Mouse (Mus musculus) hindbrain, embryonic 11.5 days (tissue): ENCODE results near the gene Tmem164. TPM values are rescaled to one million over a fixed set of nuclear protein-coding genes. Genes with fewer than 3 reads are reported as not detected.

ENCODE experiments used
- ATAC-seq: fragments of 200-750 bp; cut with Nextera tagmentation; 2 replicates; pipeline ENCODE4 v1.8.0; 2017; ENCODE audit warnings: mild to moderate bottlenecking, moderate TSS enrichment, moderate library complexity; ENCODE audit not compliant: low FRiP score
- DNase-seq: peaks from one replicate; pipeline ENCODE4 v3.0.0-alpha.2; 2015; ENCODE audit warnings: low spot score
- H3K27ac ChIP-seq: fragments of 300-500 bp; sonication (generic); 2 replicates; pipeline ENCODE4 v1.5.1; 2014; ENCODE audit warnings: mild to moderate bottlenecking, low read depth, low read length
- H3K27me3 ChIP-seq: fragments of 300-500 bp; sonication (generic); 2 replicates; pipeline ENCODE4 v1.6.1; 2014; ENCODE audit warnings: mild to moderate bottlenecking, low read length, moderate library complexity, mixed read lengths; ENCODE audit not compliant: control insufficient read depth, insufficient read depth
- H3K36me3 ChIP-seq: fragments of 300-500 bp; sonication (generic); 2 replicates; pipeline ENCODE4 v1.6.1; 2014; ENCODE audit warnings: mild to moderate bottlenecking, low read length, moderate library complexity, mixed read lengths; ENCODE audit not compliant: control insufficient read depth, insufficient read depth
- H3K4me1 ChIP-seq: fragments of 300-500 bp; sonication (generic); replicated peaks from 2 replicates; pipeline ENCODE4 v1.6.1; 2014; ENCODE audit warnings: low read length, mixed read lengths; ENCODE audit not compliant: control insufficient read depth, insufficient read depth
- H3K4me2 ChIP-seq: fragments of 300-500 bp; sonication (generic); replicated peaks from 2 replicates; pipeline ENCODE4 v1.6.1; 2014; ENCODE audit warnings: mild to moderate bottlenecking, low read depth, low read length
- H3K4me3 ChIP-seq: fragments of 300-500 bp; sonication (generic); 2 replicates; pipeline ENCODE4 v1.5.1; 2014; ENCODE audit warnings: low read depth, low read length
- H3K9ac ChIP-seq: fragments of 300-500 bp; sonication (generic); 2 replicates; pipeline ENCODE4 v1.6.1; 2014; ENCODE audit warnings: low read depth, low read length
- H3K9me3 ChIP-seq: fragments of 300-500 bp; sonication (generic); 2 replicates; pipeline ENCODE4 v1.6.1; 2016; ENCODE audit warnings: low read length; ENCODE audit not compliant: control insufficient read depth
- WGBS: fragments of 180-500 bp; shearing (Covaris S2); extraction: QIAGEN DNeasy Blood & Tissue Kit; methylation state at CpG from one replicate; pipeline ENCODE4 v1.1.7; 2014; 5-methylcytosine and 5-hydroxymethylcytosine counted together
- polyA plus RNA-seq: library from polyadenylated mRNA; unstranded; fragments of >200 nt; fragmentation: Nextera tagmentation; extraction: Ambion mirVana; gene quantifications from 2 replicates; pipeline ENCODE4 v1.2.1, GENCODE M21; 2014

The Tmem164 gene
- polyA plus RNA-seq, 1 experiment from 2014 or later, result 24.2 TPM

GRCm38 (mm10) chrX:142747428-142747827, 66.2 kb downstream of the Tmem164 start:
- DNase-seq, result no peak
- H3K36me3 ChIP-seq, result no peaks in the 10 kb centered on the region
- no peaks in the 10 kb centered on the region for H3K4me1 ChIP-seq
- H3K4me2 ChIP-seq, result no peak overlapping the region
- H3K27ac ChIP-seq, result no peak overlapping the region
- no peak overlapping the region for H3K9ac ChIP-seq
- H3K4me3 ChIP-seq, result no peak overlapping the region
- H3K9me3 ChIP-seq, result no peaks in the 10 kb centered on the region
- no peak for ATAC-seq
- no peaks in the 10 kb centered on the region for H3K27me3 ChIP-seq

GRCm38 (mm10) chrX:142748574-142748973, 67.4 kb downstream of the Tmem164 start:
- no peaks in the 10 kb centered on the region for H3K27me3 ChIP-seq
- no peaks in the 10 kb centered on the region for H3K36me3 ChIP-seq
- 90% methylated on average over 3 of the region's 3 CpGs for WGBS
- no peaks in the 10 kb centered on the region for H3K9me3 ChIP-seq
- no peak overlapping the region for H3K4me2 ChIP-seq
- DNase-seq (no peak), ATAC-seq (no peak)
- H3K27ac ChIP-seq, result no peak overlapping the region
- no peak overlapping the region for H3K4me3 ChIP-seq
- no peaks in the 10 kb centered on the region for H3K4me1 ChIP-seq
- no peak overlapping the region for H3K9ac ChIP-seq

GRCm38 (mm10) chrX:142750775-142751174, 69.6 kb downstream of the Tmem164 start:
- ATAC-seq (no peak), DNase-seq (no peak)
- no peaks in the 10 kb centered on the region for H3K4me1 ChIP-seq
- no peaks in the 10 kb centered on the region for H3K36me3 ChIP-seq
- 75% methylated on average over 4 of the region's 4 CpGs for WGBS
- H3K9ac ChIP-seq, result no peak overlapping the region
- H3K4me3 ChIP-seq, result no peak overlapping the region
- H3K27me3 ChIP-seq, result no peaks in the 10 kb centered on the region; the same call in 1 of the 2 replicates
- no peak overlapping the region for H3K4me2 ChIP-seq
- H3K9me3 ChIP-seq, result no peaks in the 10 kb centered on the region
- H3K27ac ChIP-seq, result no peak overlapping the region

- Histone ChIP-seq H3K27ac (no peak overlapping the region), H3K9ac (no peak overlapping the region), H3K36me3 (no peaks in the 10 kb centered on the region), H3K9me3 (no peaks in the 10 kb centered on the region), H3K4me1 (no peaks in the 10 kb centered on the region), H3K4me3 (no peak overlapping the region), H3K27me3 (no peaks in the 10 kb centered on the region; the same call in 1 of the 2 replicates), H3K4me2 (no peak overlapping the region)
- 64% methylated on average over 6 of the region's 6 CpGs for WGBS
- no peak for DNase-seq
- no peak for ATAC-seq
These were observed 74.3 kb downstream of the Tmem164 start for GRCm38 (mm10) chrX:142755542-142755941.

- DNase-seq, result no peak
- H3K4me1 ChIP-seq, result no peaks in the 10 kb centered on the region
- ATAC-seq, result no peak
- no peaks in the 10 kb centered on the region; the same call in 1 of the 2 replicates for H3K27me3 ChIP-seq
- no peaks in the 10 kb centered on the region for H3K36me3 ChIP-seq
- H3K27ac ChIP-seq, result no peak overlapping the region
- no peak overlapping the region for H3K4me3 ChIP-seq
- no peak overlapping the region for H3K9ac ChIP-seq
- H3K9me3 ChIP-seq, result no peaks in the 10 kb centered on the region
- WGBS, result 86% methylated on average over 6 of the region's 6 CpGs
- H3K4me2 ChIP-seq, result no peak overlapping the region
These were observed 79.2 kb downstream of the Tmem164 start for GRCm38 (mm10) chrX:142760415-142760814.

GRCm38 (mm10) chrX:142763337-142763736, 82.1 kb downstream of the Tmem164 start:
- Histone ChIP-seq H3K4me3 (no peak overlapping the region), H3K36me3 (no peaks in the 10 kb centered on the region), H3K9me3 (no peaks in the 10 kb centered on the region), H3K27me3 (no peaks in the 10 kb centered on the region), H3K27ac (no peak overlapping the region), H3K4me2 (no peak overlapping the region), H3K9ac (no peak overlapping the region), H3K4me1 (no peaks in the 10 kb centered on the region)
- WGBS, result 77% methylated on average over 5 of the region's 7 CpGs
- ATAC-seq, result no peak
- no peak for DNase-seq

GRCm38 (mm10) chrX:142769698-142770097, 88.5 kb downstream of the Tmem164 start:
- H3K9me3 ChIP-seq, result no peaks in the 10 kb centered on the region
- H3K4me3 ChIP-seq, result no peak overlapping the region
- 80% methylated on average over 6 of the region's 6 CpGs for WGBS
- no peak overlapping the region for H3K27ac ChIP-seq
- H3K36me3 ChIP-seq, result no peaks in the 10 kb centered on the region
- H3K27me3 ChIP-seq, result peaks cover 3% of the 10 kb centered on the region; the same call in 1 of the 2 replicates
- ATAC-seq (no peak), DNase-seq (no peak)
- H3K4me2 ChIP-seq, result no peak overlapping the region
- H3K4me1 ChIP-seq, result no peaks in the 10 kb centered on the region
- H3K9ac ChIP-seq, result no peak overlapping the region

- H3K9ac ChIP-seq, result no peak overlapping the region
- H3K4me1 ChIP-seq, result no peaks in the 10 kb centered on the region
- no peak overlapping the region for H3K4me2 ChIP-seq
- H3K27ac ChIP-seq, result no peak overlapping the region
- H3K9me3 ChIP-seq, result no peaks in the 10 kb centered on the region
- H3K4me3 ChIP-seq, result no peak overlapping the region
- 92% methylated on average over 4 of the region's 4 CpGs for WGBS
- ATAC-seq (no peak), DNase-seq (no peak)
- H3K36me3 ChIP-seq, result no peaks in the 10 kb centered on the region
- peaks cover 5% of the 10 kb centered on the region; the same call in 1 of the 2 replicates for H3K27me3 ChIP-seq
These were observed 92.5 kb downstream of the Tmem164 start for GRCm38 (mm10) chrX:142773658-142774057.

- no peak overlapping the region for H3K27ac ChIP-seq
- no peak overlapping the region for H3K4me2 ChIP-seq
- WGBS, result 74% methylated on average over 4 of the region's 4 CpGs
- no peak overlapping the region for H3K4me3 ChIP-seq
- H3K27me3 ChIP-seq, result peaks cover 5% of the 10 kb centered on the region; the same call in 1 of the 2 replicates
- no peak for DNase-seq
- no peaks in the 10 kb centered on the region for H3K36me3 ChIP-seq
- no peak overlapping the region for H3K9ac ChIP-seq
- H3K4me1 ChIP-seq, result no peaks in the 10 kb centered on the region
- no peak for ATAC-seq
- H3K9me3 ChIP-seq, result no peaks in the 10 kb centered on the region
These were observed 94.9 kb downstream of the Tmem164 start for GRCm38 (mm10) chrX:142776131-142776530.
